Mouse (Mus musculus) cerebellum, adult 2 months (tissue): ENCODE data around the gene Paqr5.

Experiments
- CTCF ChIP-seq: fragments of 200-500 bp; IDR thresholded peaks from 2 replicates; pipeline ENCODE4 v1.5.1; 2011; ENCODE audit warnings: low read depth, mild to moderate bottlenecking, control low read depth, low read length, moderate library complexity, borderline replicate concordance; ENCODE audit not compliant: insufficient read depth
- POLR2A ChIP-seq: fragments of 200-500 bp; IDR thresholded peaks from 2 replicates; pipeline ENCODE4 v1.6.1; 2011; ENCODE audit warnings: low read length, control low read depth, borderline replicate concordance; ENCODE audit not compliant: insufficient read depth

DNA sequence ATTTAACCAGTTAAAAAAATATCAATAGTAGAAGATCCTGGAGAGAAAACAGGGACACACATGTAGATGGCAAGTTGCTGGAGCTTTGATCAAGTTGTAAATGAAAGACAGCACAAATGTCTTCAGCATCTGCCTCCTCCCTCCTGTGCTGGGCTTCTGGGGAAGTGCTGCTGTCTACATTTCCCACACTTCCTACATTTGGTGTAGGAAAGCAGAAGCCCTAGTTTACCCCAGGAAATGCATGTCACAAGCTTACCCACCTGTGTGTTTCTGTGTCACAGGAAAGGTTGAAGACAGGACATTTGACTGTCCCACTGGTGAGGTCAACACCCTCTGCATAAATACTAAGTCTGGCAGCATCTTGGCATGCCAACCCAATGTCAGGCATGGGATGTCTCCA is 71.9 kb downstream of the Paqr5 start:
- TF ChIP-seq CTCF = no peak
- TF ChIP-seq POLR2A = no peak
